Mouse (Mus musculus): Measurements from ENCODE around the gene Slc38a3. TPM values are rescaled to one million over a fixed set of nuclear protein-coding genes. Genes with fewer than 3 reads are reported as not detected.

The Slc38a3 gene
- total and polyA plus RNA-seq, 2 experiments from 2014 or later: 4.0 to 16.9 TPM

GRCm38 (mm10) chr9:107620954-107621353 is 48.4 kb downstream of the Slc38a3 start:
- H3K27me3 ChIP-seq (ENCODE audit: control insufficient read depth, insufficient read depth, low read length): no peaks in the 10 kb centered on the region
- H3K4me3 ChIP-seq (ENCODE audit: low read depth, low read length): no peak overlapping the region
- TF ChIP-seq EP300 (IDR thresholded peaks at IDR 0.05; ENCODE audit: low read depth) (no peak), CTCF (IDR thresholded peaks at IDR 0.05; ENCODE audit: low read depth) (no peak)
- peaks cover 56% of the 10 kb centered on the region for H3K4me1 ChIP-seq (ENCODE audit: control insufficient read depth, insufficient read depth)
- H3K27ac ChIP-seq (ENCODE audit: low read depth): peak overlapping the region; percentile 93
- ATAC-seq (ENCODE audit: insufficient read depth, low read depth): no peak
- H3K9me3 ChIP-seq (replicated peaks; ENCODE audit: control insufficient read depth, low read length): no peaks in the 10 kb centered on the region
- peaks cover 49% of the 10 kb centered on the region for H3K36me3 ChIP-seq (replicated peaks; ENCODE audit: control insufficient read depth, insufficient read depth, low read length)
- no peak overlapping the region for H3K9ac ChIP-seq (replicated peaks; ENCODE audit: low read depth, low read length)
- H3K4me2 ChIP-seq (ENCODE audit: low read depth, low read length): no peak overlapping the region
- DNase-seq (ENCODE audit: low spot score): no peak

GRCm38 (mm10) chr9:107619546-107619879 is 49.8 kb downstream of the Slc38a3 start:
- no peak overlapping the region for H3K4me3 ChIP-seq (ENCODE audit: low read depth, low read length)
- H3K4me1 ChIP-seq (ENCODE audit: control insufficient read depth, insufficient read depth): peaks cover 48% of the 10 kb centered on the region
- H3K9me3 ChIP-seq (replicated peaks; ENCODE audit: control insufficient read depth, low read length): no peaks in the 10 kb centered on the region
- H3K9ac ChIP-seq (replicated peaks; ENCODE audit: low read depth, low read length): no peak overlapping the region
- no peaks in the 10 kb centered on the region for H3K27me3 ChIP-seq (ENCODE audit: control insufficient read depth, insufficient read depth, low read length)
- TF ChIP-seq EP300 (IDR thresholded peaks at IDR 0.05; ENCODE audit: low read depth) (no peak), CTCF (IDR thresholded peaks at IDR 0.05; ENCODE audit: low read depth) (no peak)
- WGBS: 10% methylated on average over 13 of the region's 13 CpGs
- H3K27ac ChIP-seq (ENCODE audit: low read depth): peak overlapping the region; percentile 93
- DNase-seq (ENCODE audit: low spot score) (no peak), ATAC-seq (ENCODE audit: insufficient read depth, low read depth) (no peak)
- peak overlapping the region; percentile 2; the same call in 1 of the 2 replicates for H3K4me2 ChIP-seq (ENCODE audit: low read depth, low read length)
- H3K36me3 ChIP-seq (replicated peaks; ENCODE audit: control insufficient read depth, insufficient read depth, low read length): peaks cover 56% of the 10 kb centered on the region

- Histone ChIP-seq H3K27me3 (ENCODE audit: control insufficient read depth, insufficient read depth, low read length) (no peaks in the 10 kb centered on the region), H3K27ac (ENCODE audit: low read depth) (peak overlapping the region; percentile 93), H3K9ac (replicated peaks; ENCODE audit: low read depth, low read length) (peak overlapping the region; percentile 36; the same call in 1 of the 2 replicates), H3K36me3 (replicated peaks; ENCODE audit: control insufficient read depth, insufficient read depth, low read length) (peaks cover 61% of the 10 kb centered on the region), H3K9me3 (replicated peaks; ENCODE audit: control insufficient read depth, low read length) (no peaks in the 10 kb centered on the region), H3K4me3 (ENCODE audit: low read depth, low read length) (no peak overlapping the region), H3K4me2 (ENCODE audit: low read depth, low read length) (peak overlapping the region; percentile 4; the same call in 1 of the 2 replicates), H3K4me1 (ENCODE audit: control insufficient read depth, insufficient read depth) (peaks cover 43% of the 10 kb centered on the region)
- DNase-seq (ENCODE audit: low spot score): peak; percentile 91
- TF ChIP-seq CTCF (IDR thresholded peaks at IDR 0.05; ENCODE audit: low read depth) (peak; percentile 9; the same call in 1 of the 2 replicates), EP300 (IDR thresholded peaks at IDR 0.05; ENCODE audit: low read depth) (peak; percentile 100)
- peak; percentile 88 for ATAC-seq (ENCODE audit: insufficient read depth, low read depth)
- WGBS: 9% methylated on average over 13 of the region's 13 CpGs
Measured at GRCm38 (mm10) chr9:107618778-107619545, 50.4 kb downstream of the Slc38a3 start.

- no peaks in the 10 kb centered on the region for H3K27me3 ChIP-seq (ENCODE audit: control insufficient read depth, insufficient read depth, low read length)
- H3K4me2 ChIP-seq (ENCODE audit: low read depth, low read length): peak overlapping the region; percentile 4; the same call in 1 of the 2 replicates
- 50% methylated on average over 6 of the region's 6 CpGs for WGBS
- DNase-seq (ENCODE audit: low spot score): no peak
- peaks cover 66% of the 10 kb centered on the region for H3K36me3 ChIP-seq (replicated peaks; ENCODE audit: control insufficient read depth, insufficient read depth, low read length)
- TF ChIP-seq CTCF (IDR thresholded peaks at IDR 0.05; ENCODE audit: low read depth) (no peak), EP300 (IDR thresholded peaks at IDR 0.05; ENCODE audit: low read depth) (no peak)
- H3K27ac ChIP-seq (ENCODE audit: low read depth): peak overlapping the region; percentile 93
- no peaks in the 10 kb centered on the region for H3K9me3 ChIP-seq (replicated peaks; ENCODE audit: control insufficient read depth, low read length)
- ATAC-seq (ENCODE audit: insufficient read depth, low read depth): no peak
- peak overlapping the region; percentile 36; the same call in 1 of the 2 replicates for H3K9ac ChIP-seq (replicated peaks; ENCODE audit: low read depth, low read length)
- no peak overlapping the region for H3K4me3 ChIP-seq (ENCODE audit: low read depth, low read length)
- peaks cover 37% of the 10 kb centered on the region for H3K4me1 ChIP-seq (ENCODE audit: control insufficient read depth, insufficient read depth)
Measured at GRCm38 (mm10) chr9:107618098-107618497, 51.2 kb downstream of the Slc38a3 start.

- H3K9me3 ChIP-seq (replicated peaks; ENCODE audit: control insufficient read depth, low read length): no peaks in the 10 kb centered on the region
- H3K4me2 ChIP-seq (ENCODE audit: low read depth, low read length): no peak overlapping the region
- DNase-seq (ENCODE audit: low spot score) (no peak), ATAC-seq (ENCODE audit: insufficient read depth, low read depth) (no peak)
- peaks cover 37% of the 10 kb centered on the region for H3K4me1 ChIP-seq (ENCODE audit: control insufficient read depth, insufficient read depth)
- no peak overlapping the region for H3K9ac ChIP-seq (replicated peaks; ENCODE audit: low read depth, low read length)
- H3K36me3 ChIP-seq (replicated peaks; ENCODE audit: control insufficient read depth, insufficient read depth, low read length): peaks cover 61% of the 10 kb centered on the region
- WGBS: 75% methylated on average over 2 of the region's 2 CpGs
- TF ChIP-seq CTCF (IDR thresholded peaks at IDR 0.05; ENCODE audit: low read depth) (0 out of 2 replicates have a peak, but pooled peaks have one; percentile 7), EP300 (IDR thresholded peaks at IDR 0.05; ENCODE audit: low read depth) (no peak)
- no peaks in the 10 kb centered on the region for H3K27me3 ChIP-seq (ENCODE audit: control insufficient read depth, insufficient read depth, low read length)
- H3K4me3 ChIP-seq (ENCODE audit: low read depth, low read length): no peak overlapping the region
- H3K27ac ChIP-seq (ENCODE audit: low read depth): peak overlapping the region; percentile 93
Measured at GRCm38 (mm10) chr9:107617461-107617860, 51.9 kb downstream of the Slc38a3 start.

All from heart, postnatal 0 days (tissue).